ENCODE assay signal across 23 mouse cellular contexts in genomic region chr2:158389421-158389820, GRCm38 (mm10). TPM values are rescaled to one million over a fixed set of nuclear protein-coding genes. Genes with fewer than 3 reads are reported as not detected.
DNase-seq lines count a peak whose midpoint lies in the region; ATAC-seq lines count a peak whose summit lies in the region.
"Had no signal": no experiment of that assay in that cellular context is flagged by ENCODE, and none has a peak within 500 bp of the region (broad histone marks: within the 10 kb centered on the region; RNA-seq: fewer than 3 reads in every experiment).

No protein-coding gene starts in this region.

- no peak overlapping the region for H3K4me2 ChIP-seq in intestine, embryonic 14.5 days (ENCODE audit: low read length)
- H3K4me2 ChIP-seq in intestine, embryonic 15.5 days (replicated peaks), result no peak overlapping the region

- no peak overlapping the region for H3K4me3 ChIP-seq in heart, embryonic 10.5 days
- H3K4me3 ChIP-seq in intestine, embryonic 14.5 days (ENCODE audit: low read depth, low read length), result no peak overlapping the region
- H3K4me3 ChIP-seq in intestine, embryonic 15.5 days (replicated peaks), result no peak overlapping the region

- no peak for ATAC-seq in intestine, embryonic 14.5 days (replicated peaks; ENCODE audit: low FRiP score, low TSS enrichment, low read depth)
- no peak for ATAC-seq in intestine, embryonic 15.5 days
- ATAC-seq: activated CD4-positive, CD25-positive, alpha-beta regulatory T cell, adult 4 months; CD4-positive, CD25-positive, alpha-beta regulatory T cell, adult 4 months; Patski had no signal

- DNase-seq in adrenal gland, adult 2 months, result peak; percentile 36
- DNase-seq in adrenal gland, adult 18-20 months (ENCODE audit: low spot score in 2 of 2), result no peak
- DNase-seq in heart, embryonic 10.5 days (ENCODE audit: low spot score), result peak; percentile 55
- DNase-seq in heart, postnatal 14 days, result no peak
- DNase-seq in intestine, embryonic 14.5 days (ENCODE audit: low spot score), result peak; percentile 25
- DNase-seq: adrenal gland, adult 8-10 months; adrenal gland, postnatal 10 days; adrenal gland, postnatal 14 days; adrenal gland, postnatal 25 days; B cell, adult 2 months; cerebellum, adult 11 months; cerebellum, adult 11-12 months; cerebellum, adult 18-20 months; cerebellum, adult 2 months; cerebellum, adult 8-10 months had no signal

- H3K36me3 ChIP-seq in heart, embryonic 10.5 days, result no peaks in the 10 kb centered on the region
- H3K36me3 ChIP-seq in intestine, embryonic 14.5 days (ENCODE audit: control insufficient read depth, insufficient read depth, low read length), result no peaks in the 10 kb centered on the region
- no peaks in the 10 kb centered on the region for H3K36me3 ChIP-seq in intestine, embryonic 15.5 days
- H3K36me3 ChIP-seq: G1E had no signal

- intact Hi-C loops in heart, postnatal 14 days (cut with DNase I), result no loop called here

- H3K9me3 ChIP-seq in heart, embryonic 10.5 days, result no peaks in the 10 kb centered on the region
- no peaks in the 10 kb centered on the region for H3K9me3 ChIP-seq in intestine, embryonic 14.5 days (ENCODE audit: control insufficient read depth, low read length)
- no peaks in the 10 kb centered on the region for H3K9me3 ChIP-seq in intestine, embryonic 15.5 days
- H3K9me3 ChIP-seq: G1E had no signal

- H3K27ac ChIP-seq in heart, embryonic 10.5 days, result no peak overlapping the region
- no peak overlapping the region for H3K27ac ChIP-seq in intestine, embryonic 14.5 days (ENCODE audit: low read depth)
- no peak overlapping the region for H3K27ac ChIP-seq in intestine, embryonic 15.5 days

- WGBS in heart, embryonic 10.5 days, result 86% methylated on average over 7 of the region's 7 CpGs
- 91% methylated on average over 7 of the region's 7 CpGs for WGBS in intestine, embryonic 14.5 days
- 90% methylated on average over 7 of the region's 7 CpGs for WGBS in intestine, embryonic 15.5 days

- no peaks in the 10 kb centered on the region for H3K27me3 ChIP-seq in heart, embryonic 10.5 days (ENCODE audit: insufficient read depth, poor library complexity, severe bottlenecking)
- no peaks in the 10 kb centered on the region for H3K27me3 ChIP-seq in intestine, embryonic 14.5 days (replicated peaks; ENCODE audit: control insufficient read depth, insufficient read depth, low read length)
- H3K27me3 ChIP-seq in intestine, embryonic 15.5 days (replicated peaks), result no peaks in the 10 kb centered on the region
- H3K27me3 ChIP-seq: CH12.LX, Patski had no signal

- no peak overlapping the region for H3K9ac ChIP-seq in intestine, embryonic 14.5 days (ENCODE audit: low read length)
- H3K9ac ChIP-seq in intestine, embryonic 15.5 days, result no peak overlapping the region

- peaks cover 3% of the 10 kb centered on the region; the same call in 1 of the 2 replicates for H3K4me1 ChIP-seq in heart, embryonic 10.5 days
- H3K4me1 ChIP-seq in intestine, embryonic 14.5 days (replicated peaks; ENCODE audit: control insufficient read depth, insufficient read depth, low read length), result no peaks in the 10 kb centered on the region
- H3K4me1 ChIP-seq in intestine, embryonic 15.5 days (replicated peaks), result no peaks in the 10 kb centered on the region

RNA-seq across cellular contexts. Expression of gene Snhg11, which starts 14.0 kb away (rescaled TPM):
- total RNA-seq in adrenal gland, adult 2 months (2021), result 1 to 10 TPM; 8.8 to 9.8 TPM
- polyA plus RNA-seq in adrenal gland, adult 2 months (2012; rRNA removed), result 8.7 and 11.2 TPM in 2 replicates
- 10 to 100 TPM; 14.2 to 19.7 TPM for total RNA-seq in adrenal gland, adult 18-20 months (2021)
- 1.7 and 6.7 TPM in 2 replicates for polyA plus RNA-seq in heart, embryonic 10.5 days (2016; fragmentation: Nextera tagmentation; extraction: Ambion mirVana)
- total RNA-seq in heart, postnatal 14 days (2021), result under 1 TPM; 0.15 to 0.22 TPM
- polyA plus RNA-seq in intestine, embryonic 14.5 days (2014; fragmentation: Nextera tagmentation; extraction: Ambion mirVana), result 5.5 and 6.1 TPM in 2 replicates
- polyA plus RNA-seq in intestine, embryonic 15.5 days (2015; fragmentation: Nextera tagmentation; extraction: Ambion mirVana), result 4.8 and 7.0 TPM in 2 replicates
- total RNA-seq: MEL had no signal
- polyA plus RNA-seq: C2C12, G1E, Patski had no signal

RNA-seq across cellular contexts. Expression of gene Ralgapb, which starts 20.2 kb away (rescaled TPM):
- 10 to 100 TPM; 68.4 to 70.7 TPM for total RNA-seq in adrenal gland, adult 2 months (2021)
- 19.5 and 21.4 TPM in 2 replicates for polyA plus RNA-seq in adrenal gland, adult 2 months (2012; rRNA removed)
- total RNA-seq in adrenal gland, adult 18-20 months (2021), result 10 to 100 TPM; 55.3 to 71.6 TPM
- 11.8 and 12.6 TPM in 2 replicates for polyA plus RNA-seq in heart, embryonic 10.5 days (2016; fragmentation: Nextera tagmentation; extraction: Ambion mirVana)
- 10 to 100 TPM; 33.5 TPM for total RNA-seq in heart, postnatal 14 days (2021)
- polyA plus RNA-seq in intestine, embryonic 14.5 days (2014; fragmentation: Nextera tagmentation; extraction: Ambion mirVana), result 19.5 and 20.3 TPM in 2 replicates
- 14.3 and 15.0 TPM in 2 replicates for polyA plus RNA-seq in intestine, embryonic 15.5 days (2015; fragmentation: Nextera tagmentation; extraction: Ambion mirVana)

Comparison
In these comparisons a context has a peak if more than half of its experiments do, and no peak if none do; other contexts are left out.
1. DNase-seq: peak in adrenal gland, adult 2 months (single experiment), heart, embryonic 10.5 days (single experiment) and intestine, embryonic 14.5 days (single experiment); none in adrenal gland, adult 18-20 months (0 of 2) and heart, postnatal 14 days (0 of 2).